Mouse (Mus musculus) adrenal gland, postnatal 36 days (tissue): ENCODE measurements around the gene Oaz1. TPM values are rescaled to one million over a fixed set of nuclear protein-coding genes. Genes with fewer than 3 reads are reported as not detected.
"Not testable (repeated sequence)": the region's sequence is repeated elsewhere in the genome, so short reads cannot be mapped to it uniquely, and the experiment has no call there.

Experiments used
- DNase-seq, 2 experiments: peaks; one replicate each; pipeline ENCODE4 v3.0.0; 2021; ENCODE audit warnings: mixed read lengths in 1 of 2
- total RNA-seq, 2 experiments: library from RNA; stranded (reverse); gene quantifications; 2 replicates each; pipeline ENCODE4 v1.2.3; 2021

Oaz1 gene
- total RNA-seq, 2 experiments from 2014 or later, result 923 to 1,039 TPM

DNA sequence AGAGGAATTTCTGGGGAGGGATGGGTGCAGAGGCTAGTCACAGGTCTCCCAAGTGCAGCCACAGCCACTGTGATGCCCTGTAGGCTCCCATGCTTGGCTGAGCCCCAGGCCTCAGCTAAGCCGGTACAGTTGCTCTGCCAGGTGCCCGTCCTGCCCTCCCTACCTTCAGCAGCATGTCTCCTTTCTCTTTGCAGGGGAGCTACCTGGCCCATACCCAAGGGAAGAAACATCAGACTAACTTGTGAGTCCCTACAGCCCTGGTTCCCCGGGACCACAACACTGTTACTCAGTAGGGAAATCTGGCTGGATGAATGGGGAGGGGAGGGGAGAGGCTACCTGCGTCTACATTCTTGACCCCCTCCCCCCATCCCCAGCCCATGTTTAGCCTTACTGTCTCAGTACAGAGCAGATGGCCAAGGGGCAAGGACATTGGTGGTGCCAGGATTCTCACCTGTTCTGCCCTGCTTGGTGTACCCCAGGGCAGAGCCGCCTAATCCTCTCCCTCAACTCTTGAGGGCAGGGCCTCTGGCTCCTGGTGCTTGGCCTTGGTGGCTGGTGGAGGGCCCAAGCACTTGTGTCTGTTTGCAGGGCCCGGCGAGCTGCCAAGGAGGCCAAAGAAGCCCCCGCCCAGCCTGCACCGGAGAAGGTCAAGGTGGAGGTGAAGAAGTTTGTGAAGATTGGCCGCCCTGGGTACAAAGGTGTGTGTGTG is 24.1 kb upstream of the Oaz1 start:
- DNase-seq, result no peak

DNA sequence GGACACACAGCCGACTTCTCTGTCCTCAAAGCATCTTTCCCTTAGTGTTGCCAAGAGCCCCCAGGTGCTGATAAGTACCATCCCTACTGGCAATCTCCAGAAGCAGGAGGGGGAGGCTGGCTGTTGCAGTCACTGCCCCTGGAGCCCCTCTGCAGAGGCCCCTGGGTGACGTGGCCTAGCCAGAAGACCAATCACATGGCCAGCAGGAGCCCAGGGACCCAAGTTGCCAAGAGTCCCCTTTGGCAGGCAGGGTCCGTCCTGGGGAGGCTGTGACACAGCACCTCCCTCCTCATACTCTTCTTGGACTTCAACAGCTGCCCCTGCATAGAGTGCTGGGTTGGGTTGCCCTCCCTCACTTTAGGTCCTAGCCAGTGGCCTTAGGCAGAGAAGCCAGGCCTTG is 23.5 kb upstream of the Oaz1 start:
- DNase-seq, result no peak

DNA sequence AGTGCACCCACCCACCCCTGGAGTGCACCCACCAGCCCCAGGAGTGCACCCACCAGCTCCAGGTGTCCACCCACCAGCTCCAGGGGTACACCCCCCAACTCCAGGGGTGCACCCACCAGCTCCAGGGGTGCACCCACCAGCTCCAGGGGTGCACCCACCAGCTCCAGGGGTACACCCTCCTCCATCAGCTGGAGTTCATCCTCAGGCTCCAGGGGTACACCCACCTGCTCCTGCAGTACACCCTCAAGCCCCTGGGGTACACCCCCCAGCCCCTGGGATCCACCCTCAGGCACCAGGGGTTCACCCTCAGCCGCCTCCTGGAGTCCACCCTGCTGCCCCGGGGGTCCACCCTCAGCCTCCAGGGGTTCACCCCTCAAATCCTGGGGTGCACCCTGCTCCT is 22.1 kb upstream of the Oaz1 start:
- DNase-seq, result no peak

DNA sequence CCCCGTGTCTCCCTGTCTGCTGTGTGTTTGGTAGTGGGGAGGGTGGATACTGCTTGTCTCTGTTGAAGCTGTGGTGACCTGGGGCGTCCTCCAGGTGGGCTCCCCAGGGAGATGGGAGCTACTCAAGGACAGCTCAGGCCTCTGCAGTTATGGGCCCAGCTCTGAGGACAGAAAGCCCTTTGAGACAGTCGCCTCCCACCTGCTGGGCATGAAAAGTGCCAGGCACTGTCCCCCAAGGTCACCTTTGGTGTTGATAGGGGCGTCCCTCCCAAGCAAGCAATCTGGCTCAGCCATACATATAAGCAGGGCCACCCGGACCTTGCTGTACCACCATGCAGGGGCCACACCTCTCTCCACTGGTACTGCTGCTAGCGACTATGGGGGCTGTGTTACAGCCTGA is 21.5 kb upstream of the Oaz1 start, which contains the start of gene Amh:
Amh (plus strand) TSS at position 328 of the 400 bp plus-strand sequence.
- DNase-seq, result no peak

DNA sequence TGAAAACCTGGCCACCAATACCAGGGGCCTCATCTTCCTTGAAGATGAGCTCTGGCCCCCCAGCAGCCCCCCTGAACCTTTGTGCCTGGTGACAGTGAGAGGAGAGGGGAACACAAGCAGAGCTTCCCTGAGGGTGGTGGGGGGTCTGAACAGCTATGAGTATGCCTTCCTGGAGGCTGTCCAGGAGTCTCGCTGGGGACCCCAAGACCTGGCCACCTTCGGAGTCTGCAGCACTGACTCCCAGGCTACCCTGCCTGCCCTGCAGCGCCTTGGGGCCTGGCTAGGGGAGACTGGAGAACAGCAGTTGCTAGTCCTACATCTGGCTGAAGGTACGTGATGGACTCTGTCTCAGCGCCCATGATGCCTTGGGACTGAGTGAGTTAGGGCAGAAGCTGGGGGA is 21.1 kb upstream of the Oaz1 start:
- no peak for DNase-seq

DNA sequence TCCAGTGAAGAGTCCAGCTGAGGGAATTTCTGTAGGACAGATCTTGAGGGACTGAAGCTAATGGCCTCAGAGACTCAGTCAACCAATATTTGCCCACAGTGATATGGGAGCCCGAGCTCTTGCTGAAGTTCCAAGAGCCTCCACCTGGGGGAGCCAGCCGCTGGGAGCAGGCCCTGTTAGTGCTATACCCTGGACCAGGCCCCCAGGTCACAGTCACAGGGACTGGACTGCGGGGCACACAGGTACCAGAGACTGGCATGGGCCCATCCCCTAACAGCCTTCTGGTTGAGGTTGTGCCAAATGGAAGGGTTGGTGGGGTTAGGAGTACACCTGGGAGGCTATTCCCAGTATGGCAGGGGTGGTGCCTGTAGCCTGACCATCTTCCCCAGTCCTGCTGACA is 20.5 kb upstream of the Oaz1 start:
- DNase-seq, result peak; percentile 85 to 90

DNA sequence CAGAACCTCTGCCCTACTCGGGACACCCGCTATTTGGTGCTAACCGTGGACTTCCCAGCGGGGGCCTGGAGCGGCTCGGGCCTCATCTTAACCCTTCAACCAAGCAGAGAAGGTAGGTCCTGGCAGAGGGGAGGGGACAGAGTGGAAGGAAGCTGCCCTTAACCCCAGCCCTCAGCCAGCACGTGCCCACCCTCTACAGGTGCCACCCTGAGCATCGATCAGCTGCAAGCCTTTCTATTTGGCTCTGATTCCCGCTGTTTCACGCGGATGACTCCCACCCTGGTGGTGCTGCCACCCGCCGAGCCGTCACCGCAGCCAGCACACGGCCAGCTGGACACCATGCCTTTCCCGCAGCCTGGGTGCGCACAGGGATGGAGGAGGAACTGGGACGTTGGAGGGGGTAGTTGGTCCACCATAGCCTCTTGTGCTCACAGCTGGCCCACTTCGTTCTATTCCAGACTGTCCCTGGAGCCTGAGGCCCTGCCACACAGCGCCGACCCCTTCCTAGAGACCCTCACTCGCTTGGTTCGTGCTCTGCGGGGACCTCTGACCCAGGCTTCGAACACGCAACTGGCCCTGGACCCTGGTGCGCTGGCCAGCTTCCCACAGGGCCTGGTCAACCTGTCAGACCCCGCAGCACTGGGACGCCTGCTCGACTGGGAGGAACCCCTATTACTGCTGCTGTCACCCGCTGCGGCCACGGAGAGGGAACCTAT is 20.0 kb upstream of the Oaz1 start:
- DNase-seq, result no peak

DNA sequence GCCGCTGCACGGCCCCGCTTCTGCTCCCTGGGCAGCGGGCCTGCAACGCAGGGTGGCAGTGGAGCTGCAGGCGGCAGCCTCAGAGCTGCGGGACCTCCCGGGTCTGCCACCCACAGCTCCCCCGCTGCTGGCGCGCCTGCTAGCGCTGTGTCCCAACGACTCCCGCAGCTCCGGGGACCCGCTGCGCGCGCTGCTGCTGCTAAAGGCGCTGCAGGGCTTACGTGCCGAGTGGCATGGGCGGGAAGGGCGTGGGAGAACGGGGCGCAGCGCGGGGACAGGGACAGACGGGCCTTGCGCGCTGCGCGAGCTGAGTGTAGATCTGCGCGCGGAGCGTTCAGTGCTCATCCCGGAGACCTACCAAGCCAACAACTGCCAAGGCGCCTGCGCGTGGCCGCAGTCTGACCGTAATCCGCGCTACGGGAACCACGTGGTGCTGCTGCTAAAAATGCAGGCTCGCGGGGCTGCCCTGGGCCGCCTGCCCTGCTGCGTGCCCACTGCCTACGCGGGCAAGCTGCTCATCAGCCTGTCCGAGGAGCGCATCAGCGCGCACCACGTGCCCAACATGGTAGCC is 19.3 kb upstream of the Oaz1 start:
- peak; percentile 84 to 87 for DNase-seq

DNA sequence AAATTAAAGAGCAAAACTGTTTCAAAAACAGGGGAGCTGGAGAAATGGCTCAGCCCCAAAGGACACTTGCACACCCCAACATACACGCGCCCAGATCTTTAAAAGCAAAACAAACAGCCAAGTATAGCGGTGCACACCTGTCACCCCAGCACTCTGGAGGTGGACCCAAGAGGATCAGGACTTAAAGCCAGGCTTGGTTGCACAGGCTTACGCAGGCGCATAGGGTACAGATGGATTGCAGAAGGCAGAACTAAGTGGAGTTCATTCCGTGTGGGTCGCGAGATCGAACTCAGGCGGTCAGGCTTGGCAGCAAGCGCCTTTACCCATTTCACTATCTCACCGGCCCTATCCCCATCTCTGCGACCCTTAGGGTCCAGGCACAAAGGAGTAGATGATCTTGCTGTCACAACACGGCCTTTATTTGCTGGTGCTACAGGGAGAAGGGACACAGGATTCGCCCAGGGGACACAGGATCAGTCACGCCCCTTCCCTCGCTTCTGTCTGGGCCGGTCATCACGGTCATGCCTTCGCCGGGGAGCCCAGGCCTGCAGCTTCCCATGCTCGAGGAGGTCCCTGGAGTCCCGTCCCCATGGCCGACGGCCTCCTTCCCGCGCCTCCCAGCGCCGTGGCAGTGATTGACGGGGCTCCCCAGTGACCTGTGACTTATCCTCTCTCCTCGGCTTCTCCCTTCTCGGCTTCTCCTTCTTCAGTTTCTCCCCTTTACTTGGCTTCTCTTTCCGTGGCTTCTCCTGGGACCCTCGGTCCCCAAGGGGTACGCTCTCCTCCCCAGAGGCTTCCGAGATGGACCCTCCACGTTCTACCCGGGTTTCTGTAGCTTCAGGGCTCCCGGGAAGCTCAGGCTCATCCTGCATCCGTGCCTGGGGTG is 18.1 kb upstream of the Oaz1 start:
- no peak for DNase-seq

DNA sequence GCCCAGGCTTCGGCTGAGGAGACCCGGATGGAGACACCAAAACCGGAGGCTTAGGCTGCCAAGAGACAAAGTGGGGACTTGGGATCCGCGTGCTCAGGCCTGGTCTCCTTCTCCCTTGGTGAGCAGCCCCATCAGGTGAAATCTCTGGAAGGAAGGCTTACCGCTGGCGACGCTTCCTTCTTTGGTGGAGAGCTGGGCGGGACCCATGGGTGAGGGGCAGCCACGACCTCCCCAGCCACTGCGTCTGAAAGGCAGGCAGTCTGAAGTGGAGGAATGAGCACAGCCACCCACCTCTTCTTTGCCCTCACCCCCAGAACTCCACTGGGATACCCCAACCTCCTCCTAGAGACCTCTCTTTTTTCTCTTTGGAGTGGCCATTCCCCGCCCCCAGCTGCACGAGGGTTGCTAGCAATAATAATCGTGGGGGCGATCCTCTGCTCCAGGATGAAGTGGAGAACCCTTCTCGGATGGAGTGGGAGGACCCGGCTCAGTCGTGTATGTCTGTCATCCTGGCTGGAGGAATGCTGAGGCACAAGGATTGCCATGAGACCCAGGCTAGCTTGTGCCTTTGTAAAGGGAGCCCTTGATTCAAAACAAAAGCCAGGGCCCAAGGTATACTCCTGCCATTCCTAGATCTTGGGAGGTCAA is 17.3 kb upstream of the Oaz1 start:
- DNase-seq, result no peak

DNA sequence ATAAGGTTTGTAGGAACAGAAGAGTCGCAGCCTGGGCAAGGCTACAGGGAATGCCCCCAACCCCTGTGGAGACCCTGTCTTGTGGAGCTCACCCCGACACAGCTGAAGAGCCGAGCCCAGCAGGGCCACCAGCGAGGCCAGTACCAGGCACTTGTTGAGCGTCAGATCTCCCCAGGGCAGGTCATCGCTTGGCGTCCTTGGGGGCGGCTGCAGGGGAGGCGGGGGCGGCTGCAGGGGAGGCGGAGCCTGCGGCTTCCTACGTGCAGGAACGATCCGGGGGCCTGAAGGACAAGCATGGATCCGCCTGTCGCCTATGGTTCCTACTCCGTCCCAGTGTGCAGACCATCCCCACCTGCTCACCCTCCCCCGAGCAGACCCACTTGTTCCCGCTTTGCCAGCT is 16.4 kb upstream of the Oaz1 start:
- DNase-seq, result peak; percentile 78 to 85

DNA sequence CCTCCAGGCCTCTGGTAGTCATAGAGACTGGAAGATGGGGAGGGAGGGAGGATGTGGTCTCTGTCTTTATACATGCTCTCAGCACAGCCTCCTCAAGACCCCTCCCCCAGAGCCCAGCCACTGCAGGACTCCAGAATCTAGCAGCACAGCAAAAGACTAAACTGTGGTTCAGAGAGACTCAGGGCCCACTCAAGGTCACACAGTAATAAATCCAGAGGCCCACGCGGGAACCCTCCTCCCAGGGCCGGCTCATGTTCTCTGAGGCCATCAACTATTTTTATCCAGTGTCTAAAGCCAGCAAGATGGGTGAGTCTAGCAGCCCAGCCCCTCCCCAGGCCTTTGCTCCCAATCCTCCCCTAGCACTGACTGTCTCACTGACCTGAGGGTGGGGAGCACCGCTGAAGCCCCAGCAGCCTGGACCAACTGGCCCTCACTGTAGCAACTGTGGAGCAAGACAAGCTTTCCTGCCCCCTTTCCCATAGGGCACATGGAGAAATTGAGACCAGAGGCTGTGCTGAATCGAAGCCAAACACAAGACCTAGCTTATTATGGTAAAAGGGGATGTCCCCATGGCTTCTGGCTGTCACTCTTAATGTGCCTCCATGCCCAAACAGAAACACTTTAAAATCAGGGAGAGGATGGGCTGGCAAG is 13.9 kb upstream of the Oaz1 start:
- peak; percentile 68 to 77 for DNase-seq

DNA sequence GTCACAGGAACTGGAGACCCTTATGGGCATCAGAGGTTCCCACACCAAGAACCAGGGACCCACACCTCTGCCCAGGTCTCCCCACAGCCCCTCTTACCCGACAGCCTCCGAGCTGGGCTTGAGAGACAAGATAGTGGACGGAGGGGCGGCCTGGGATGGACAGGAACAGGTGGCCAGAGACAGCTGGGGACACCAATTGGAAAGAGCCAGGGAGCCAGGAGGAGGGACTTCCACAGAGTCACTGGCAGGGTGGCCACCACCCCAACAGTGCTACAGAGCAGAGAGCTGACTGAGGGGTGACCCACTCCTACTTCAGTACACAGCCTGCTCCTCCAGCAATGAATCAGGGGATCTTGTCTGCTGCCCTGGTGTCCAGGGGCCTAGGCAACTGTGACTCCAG is 13.1 kb upstream of the Oaz1 start, which contains the start of gene Jsrp1:
Jsrp1 (minus strand) TSS at position 133 of the 400 bp plus-strand sequence.
- no peak for DNase-seq

DNA sequence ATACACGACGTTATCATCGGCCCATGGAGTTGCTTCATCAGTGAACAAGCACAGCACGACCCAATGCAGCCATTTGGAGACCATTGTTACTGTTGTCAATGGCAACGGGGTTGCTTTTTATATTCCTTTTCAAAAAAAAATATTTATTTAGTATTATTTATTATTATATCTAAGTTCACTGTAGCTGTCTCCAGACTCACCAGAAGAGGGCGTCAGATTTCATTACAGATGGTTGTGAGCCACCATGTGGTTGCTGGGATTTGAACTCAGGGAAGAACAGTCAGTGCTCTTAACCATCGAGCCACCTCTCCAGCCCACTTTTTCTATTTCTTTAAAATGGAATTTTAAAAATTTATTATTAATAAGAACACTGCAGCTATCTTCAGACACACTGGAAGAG is 11.7 kb upstream of the Oaz1 start:
- no peak for DNase-seq

DNA sequence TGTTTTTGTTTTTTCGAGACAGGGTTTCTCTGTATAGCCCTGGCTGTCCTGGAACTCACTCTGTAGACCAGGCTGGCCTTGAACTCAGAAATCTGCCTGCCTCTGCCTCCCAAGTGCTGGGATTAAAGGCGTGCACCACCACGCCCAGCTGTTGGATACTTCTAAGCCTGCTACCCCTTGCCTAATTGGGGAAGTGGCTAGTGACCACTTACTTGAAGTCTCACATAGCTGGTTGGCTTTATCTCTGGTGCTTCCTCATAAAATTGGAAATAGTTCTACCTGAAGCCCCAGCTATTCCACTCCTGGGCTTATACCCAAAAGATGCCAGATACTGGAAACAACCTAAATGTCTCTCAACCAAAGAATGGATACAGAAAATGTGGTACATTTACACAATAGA is 10.2 kb upstream of the Oaz1 start:
- DNase-seq, result not testable (repeated sequence)

DNA sequence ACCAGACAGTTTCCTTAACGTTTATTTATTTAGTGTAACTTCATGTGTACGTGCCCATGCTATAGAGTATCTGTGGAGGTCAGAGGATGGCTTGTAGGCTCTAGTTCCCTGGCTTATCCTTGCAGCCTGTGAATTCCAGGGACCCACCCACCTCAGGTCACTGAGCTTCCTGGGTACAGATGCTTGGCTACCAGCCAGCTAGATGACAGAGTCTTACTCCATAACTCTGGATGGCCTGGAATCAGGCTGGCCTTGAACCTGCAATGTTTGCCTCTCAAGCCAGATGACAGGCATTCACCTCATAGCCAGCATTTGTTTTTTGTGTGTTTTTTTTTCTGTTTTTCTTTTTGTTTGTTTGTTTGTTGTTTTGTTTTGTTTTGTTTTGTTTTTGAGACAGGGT is 9.3 kb upstream of the Oaz1 start:
- DNase-seq, result peak in 1 of 2 experiments; percentile 62

DNA sequence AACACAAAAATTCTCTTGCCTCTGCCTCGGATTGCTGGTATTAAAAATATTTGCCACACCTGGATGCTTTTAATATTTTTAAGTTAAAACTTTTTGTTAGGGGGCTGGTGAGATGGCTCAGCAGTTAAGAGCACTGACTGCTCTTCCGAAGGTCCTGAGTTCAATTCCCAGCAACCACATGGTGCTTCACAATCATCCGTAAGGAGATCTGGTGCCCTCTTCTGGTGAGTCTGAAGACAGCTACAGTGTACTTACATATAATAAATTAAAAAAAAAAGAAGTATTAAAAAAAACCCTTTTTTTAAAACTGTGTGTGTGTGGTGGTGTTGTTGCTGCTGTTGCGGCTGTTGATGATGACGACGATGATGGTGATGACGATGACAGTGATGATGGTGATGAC is 8.5 kb upstream of the Oaz1 start:
- DNase-seq, result not testable (repeated sequence)

DNA sequence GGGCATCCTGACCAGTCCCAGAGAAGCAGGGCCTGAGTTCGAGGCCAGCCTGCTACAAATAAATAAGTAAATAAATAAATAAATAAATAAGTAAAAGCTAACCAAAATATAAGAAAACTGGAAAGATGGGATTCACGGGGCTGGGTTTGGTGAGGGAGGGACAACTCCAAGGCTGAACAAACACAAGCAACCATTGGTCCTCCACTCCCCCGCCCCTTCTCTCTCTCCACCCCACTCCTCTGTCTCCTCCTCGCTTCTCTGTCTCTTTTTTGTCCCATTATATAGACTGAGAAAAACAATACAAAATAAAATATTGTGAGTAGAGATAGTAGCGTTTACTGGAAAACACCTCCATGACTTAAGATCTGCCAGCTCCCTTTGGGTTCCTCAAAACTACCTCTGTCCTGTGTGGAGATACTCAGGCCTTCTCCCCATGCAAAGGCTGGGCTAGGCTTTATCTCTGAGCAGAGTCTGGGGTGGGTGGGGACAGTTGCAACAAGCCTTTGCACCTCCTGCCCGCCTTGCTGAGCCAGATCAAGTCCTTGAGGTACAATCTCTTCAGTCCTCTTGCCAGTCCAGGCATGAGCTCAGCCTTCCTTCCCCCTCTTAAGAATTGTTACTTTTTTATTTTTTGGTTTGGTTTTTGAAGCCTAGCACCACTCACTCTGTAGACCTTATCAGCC is 7.7 kb upstream of the Oaz1 start:
- no peak for DNase-seq

DNA sequence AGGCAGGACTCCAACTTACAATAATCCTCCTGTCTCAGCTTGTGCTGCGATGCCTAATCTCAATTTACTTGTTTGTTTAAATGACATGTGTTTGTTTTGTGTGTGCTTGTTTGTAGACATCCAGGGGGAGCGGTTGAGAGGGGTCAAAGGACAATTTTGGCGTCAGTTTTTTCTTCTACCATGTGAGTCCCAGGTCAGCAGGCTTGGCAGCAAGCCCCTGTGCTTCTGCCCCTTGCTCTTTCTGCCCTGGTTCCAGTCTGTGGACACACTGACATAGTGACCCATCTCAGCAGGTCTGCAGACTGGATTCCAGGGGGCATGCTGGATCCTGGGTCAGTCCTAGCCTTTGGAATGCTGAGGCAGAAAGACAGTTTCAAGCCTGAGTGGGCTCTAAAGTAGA is 7.0 kb upstream of the Oaz1 start:
- DNase-seq, result no peak

DNA sequence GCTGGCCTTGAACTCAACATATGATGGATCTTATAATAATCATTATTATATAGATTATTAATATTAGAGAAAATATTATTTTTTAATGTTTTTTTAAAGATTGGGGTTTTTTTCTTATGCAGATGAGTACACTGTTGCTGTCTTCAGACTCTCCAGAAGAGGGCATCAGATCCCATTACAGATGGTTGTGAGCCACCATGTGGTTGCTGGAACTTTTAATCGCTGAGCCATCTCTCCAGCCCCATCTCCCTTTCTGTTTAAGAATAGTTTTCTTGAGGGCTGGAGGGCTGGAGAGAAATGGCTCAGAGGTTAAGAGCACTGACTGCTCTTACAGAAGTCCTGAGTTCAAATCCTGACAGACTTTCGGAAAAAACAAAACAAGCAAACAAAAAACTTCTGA is 4.5 kb upstream of the Oaz1 start:
- no peak for DNase-seq

DNA sequence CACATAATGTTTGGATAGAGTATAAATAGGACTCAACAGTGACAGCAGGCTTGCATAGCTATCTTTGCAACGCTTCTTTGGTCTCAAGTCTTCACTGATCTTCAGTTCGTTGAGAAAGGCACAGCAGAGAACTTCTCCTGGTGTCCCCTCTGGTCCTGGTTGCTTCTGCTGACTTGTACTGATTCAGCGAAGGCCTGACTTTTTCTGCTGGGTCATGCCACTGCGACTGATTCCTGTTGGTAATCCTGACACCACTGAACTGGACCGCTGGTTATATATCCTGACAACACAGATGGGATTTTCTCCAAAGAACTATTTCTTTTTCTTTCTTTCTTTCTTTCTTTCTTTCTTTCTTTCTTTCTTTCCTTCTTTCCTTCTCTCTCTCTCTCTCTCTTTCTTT is 3.9 kb upstream of the Oaz1 start:
- DNase-seq, result no peak
